Mouse (Mus musculus) limb, embryonic 10.5 days (tissue): ENCODE measurements around the gene Sbp. TPM values are rescaled to one million over a fixed set of nuclear protein-coding genes. Genes with fewer than 3 reads are reported as not detected.

Experiments used
- polyA plus RNA-seq: library from polyadenylated mRNA; unstranded; fragments of >200 nt; fragmentation: Nextera tagmentation; extraction: Ambion mirVana; gene quantifications from 2 replicates; pipeline ENCODE4 v1.2.1, GENCODE M21; 2016

The Sbp gene
- polyA plus RNA-seq, 1 experiment from 2014 or later: not detected

Other genes with a start within 250 kb of the Sbp start
- gene 1520401A03Rik, start 218.9 kb upstream of the Sbp start, polyA plus RNA-seq: 0.13 and 0.36 TPM in 2 replicates
- gene Pkmyt1, start 215.3 kb upstream of the Sbp start, polyA plus RNA-seq: 66.8 and 67.6 TPM in 2 replicates
- 5.9 and 9.0 TPM in 2 replicates for gene Paqr4, start 200.8 kb upstream of the Sbp start, polyA plus RNA-seq
- 13.8 and 19.5 TPM in 2 replicates for gene Kremen2, start 195.8 kb upstream of the Sbp start, polyA plus RNA-seq
- gene Flywch1, start 170.1 kb upstream of the Sbp start, polyA plus RNA-seq: 177 and 183 TPM in 2 replicates
- gene Flywch2, start 155.6 kb upstream of the Sbp start, polyA plus RNA-seq: 37.5 and 54.1 TPM in 2 replicates
- 562 and 563 TPM in 2 replicates for gene Srrm2, start 151.1 kb upstream of the Sbp start, polyA plus RNA-seq
- 1,047 and 1,081 TPM in 2 replicates for gene Elob, start 112.5 kb upstream of the Sbp start, polyA plus RNA-seq
- gene Prss33, start 105.6 kb upstream of the Sbp start, polyA plus RNA-seq: not detected in 2 replicates
- not detected in 2 replicates for gene Prss32, start 97.8 kb upstream of the Sbp start, polyA plus RNA-seq
- 3.3 and 3.9 TPM in 2 replicates for gene Prss41, start 97.5 kb upstream of the Sbp start, polyA plus RNA-seq
- gene Prss21, start 73.6 kb upstream of the Sbp start, polyA plus RNA-seq: not detected in 2 replicates
- gene Dcpp1, start 60.8 kb upstream of the Sbp start, polyA plus RNA-seq: not detected in 2 replicates
- gene Dcpp2, start 60.8 kb upstream of the Sbp start, polyA plus RNA-seq: not detected in 2 replicates
- not detected in 2 replicates for gene Dcpp3, start 24.2 kb upstream of the Sbp start, polyA plus RNA-seq
- not detected in 2 replicates for gene Sbpl, start 13.6 kb downstream of the Sbp start, polyA plus RNA-seq
- not detected in 2 replicates for gene Prss30, start 38.9 kb downstream of the Sbp start, polyA plus RNA-seq
- 1.3 and 1.7 TPM in 2 replicates for gene Prss22, start 56.4 kb downstream of the Sbp start, polyA plus RNA-seq
- gene Prss27, start 96.5 kb downstream of the Sbp start, polyA plus RNA-seq: 0.20 TPM in 1 of 2 replicates, not detected in the other
- 106 and 113 TPM in 2 replicates for gene Kctd5, start 131.8 kb downstream of the Sbp start, polyA plus RNA-seq
- 29.7 and 32.1 TPM in 2 replicates for gene Pdpk1, start 209.3 kb downstream of the Sbp start, polyA plus RNA-seq
- gene Amdhd2, start 222.1 kb downstream of the Sbp start, polyA plus RNA-seq: 49.1 and 49.5 TPM in 2 replicates
- gene Atp6v0c, start 228.0 kb downstream of the Sbp start, polyA plus RNA-seq: 414 and 422 TPM in 2 replicates